ENCODE assay signal across 18 mouse cellular contexts in genomic region chr7:67515621-67516020, GRCm38 (mm10).
DNase-seq lines count a peak whose midpoint lies in the region; TF ChIP-seq lines count a peak whose summit lies in the region.
"Had no signal": no experiment of that assay in that cellular context is flagged by ENCODE, and none has a peak within 500 bp of the region (broad histone marks: within the 10 kb centered on the region; RNA-seq: fewer than 3 reads in every experiment).

No protein-coding gene starts in this region.

- no peak overlapping the region for H3K4me3 ChIP-seq in cerebellum, adult 2 months (replicated peaks; ENCODE audit: insufficient read depth, low read depth, low read length)
- no peak overlapping the region for H3K4me3 ChIP-seq in midbrain, embryonic 10.5 days
- H3K4me3 ChIP-seq: embryonic facial prominence, embryonic 12.5 days; forebrain, embryonic 15.5 days; hindbrain, embryonic 13.5 days; limb, embryonic 10.5 days; limb, embryonic 15.5 days; liver, embryonic 13.5 days; megakaryocyte, embryonic 14.5 days; midbrain, embryonic 13.5 days; neural tube, embryonic 13.5 days had no signal

- H3K36me3 ChIP-seq in midbrain, embryonic 10.5 days, result no peaks in the 10 kb centered on the region
- H3K36me3 ChIP-seq: embryonic facial prominence, embryonic 12.5 days; forebrain, embryonic 15.5 days; limb, embryonic 10.5 days; limb, embryonic 15.5 days; liver, embryonic 13.5 days; midbrain, embryonic 13.5 days had no signal

- peak; percentile 39 to 53 for DNase-seq in cerebellum, adult 2 months
- DNase-seq in cerebellum, postnatal 4 days (ENCODE audit: low spot score in 2 of 2), result no peak
- peak; percentile 86 for DNase-seq in heart, adult 11 months
- DNase-seq in heart, postnatal 14 days, result no peak
- DNase-seq in kidney, postnatal 36 days, result peak; percentile 27 to 38
- DNase-seq in kidney, adult 18-20 months, result no peak
- no peak for DNase-seq in midbrain, embryonic 10.5 days (ENCODE audit: low spot score)
- DNase-seq: embryo, embryonic 11 days; liver, embryonic 13.5 days; thymus, postnatal 14 days had no signal

- H3K4me1 ChIP-seq in cerebellum, adult 2 months (ENCODE audit: control insufficient read depth, insufficient read depth, low read length), result peaks cover 11% of the 10 kb centered on the region
- H3K4me1 ChIP-seq in midbrain, embryonic 10.5 days, result no peaks in the 10 kb centered on the region
- H3K4me1 ChIP-seq: embryonic facial prominence, embryonic 12.5 days; hindbrain, embryonic 13.5 days; limb, embryonic 10.5 days; liver, embryonic 13.5 days; neural tube, embryonic 13.5 days had no signal

- intact Hi-C loops in heart, postnatal 14 days (cut with DNase I), result no loop called here

- TF ChIP-seq POLR2A in cerebellum, adult 2 months (IDR thresholded peaks at IDR 0.05; ENCODE audit: borderline replicate concordance, insufficient read depth, low read length), result no peak

- WGBS in cerebellum, adult 2 months, result 50% methylated on average over 9 of the region's 9 CpGs
- 88% methylated on average over 9 of the region's 9 CpGs for WGBS in midbrain, embryonic 10.5 days

- no peaks in the 10 kb centered on the region for H3K27me3 ChIP-seq in cerebellum, adult 2 months (ENCODE audit: control insufficient read depth, insufficient read depth, low read length)
- no peaks in the 10 kb centered on the region for H3K27me3 ChIP-seq in midbrain, embryonic 10.5 days (ENCODE audit: low read depth, poor library complexity, severe bottlenecking)
- H3K27me3 ChIP-seq: embryonic facial prominence, embryonic 12.5 days; forebrain, embryonic 15.5 days; hindbrain, embryonic 13.5 days; limb, embryonic 15.5 days; liver, embryonic 13.5 days; midbrain, embryonic 13.5 days; neural tube, embryonic 13.5 days had no signal

- no peak for TF ChIP-seq CTCF in cerebellum, adult 2 months (IDR thresholded peaks at IDR 0.05; ENCODE audit: borderline replicate concordance, insufficient read depth, low read depth, low read length)

- no peak overlapping the region; the same call in 1 of the 2 replicates for H3K27ac ChIP-seq in cerebellum, adult 2 months (ENCODE audit: insufficient read depth, low read length)
- H3K27ac ChIP-seq in midbrain, embryonic 10.5 days (replicated peaks), result no peak overlapping the region
- H3K27ac ChIP-seq: embryonic facial prominence, embryonic 12.5 days; forebrain, embryonic 15.5 days; hindbrain, embryonic 13.5 days; limb, embryonic 10.5 days; liver, embryonic 13.5 days; midbrain, embryonic 13.5 days; neural tube, embryonic 13.5 days had no signal

- H3K9me3 ChIP-seq in midbrain, embryonic 10.5 days (replicated peaks), result no peaks in the 10 kb centered on the region
- H3K9me3 ChIP-seq: embryonic facial prominence, embryonic 12.5 days; forebrain, embryonic 15.5 days; hindbrain, embryonic 13.5 days; limb, embryonic 10.5 days; limb, embryonic 15.5 days; liver, embryonic 13.5 days; megakaryocyte, embryonic 14.5 days; midbrain, embryonic 13.5 days; neural tube, embryonic 13.5 days had no signal

Comparison
In these comparisons a context has a peak if more than half of its experiments do, and no peak if none do; other contexts are left out.
1. DNase-seq: peak in cerebellum, adult 2 months (2 of 2), heart, adult 11 months (single experiment) and kidney, postnatal 36 days (2 of 2); none in cerebellum, postnatal 4 days (0 of 2), heart, postnatal 14 days (0 of 2), kidney, adult 18-20 months (single experiment) and midbrain, embryonic 10.5 days (single experiment).